Mouse (Mus musculus): ENCODE data around the gene Ccdc92b. TPM values are rescaled to one million over a fixed set of nuclear protein-coding genes. Genes with fewer than 3 reads are reported as not detected.

Ccdc92b gene
- total and polyA plus RNA-seq, 3 experiments, result 0.05 TPM; not detected in 2

DNA sequence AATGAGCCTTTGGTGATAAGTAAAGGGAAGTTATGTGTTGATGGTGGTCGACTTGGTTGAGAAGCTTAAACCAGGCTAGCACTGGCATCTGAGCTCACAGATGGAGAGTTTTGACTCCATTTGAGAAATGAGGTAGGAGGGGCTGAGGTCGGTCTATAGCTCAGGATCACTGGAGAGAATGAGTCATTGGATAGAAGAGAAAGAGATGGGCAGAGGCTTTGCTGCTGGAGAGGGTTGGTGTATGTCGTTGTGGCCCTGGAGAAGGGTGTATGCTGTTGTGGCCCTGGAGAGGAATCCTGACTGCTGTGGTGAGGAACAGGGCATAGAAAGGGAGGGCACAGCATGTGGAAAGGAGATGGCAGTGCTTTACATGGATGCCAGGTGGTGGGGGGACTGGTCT is 36.5 kb downstream of the Ccdc92b start:
- DNase-seq (ENCODE audit: low spot score) (no peak), ATAC-seq (ENCODE audit: extremely low read depth, insufficient number of reproducible peaks, low FRiP score, poor library complexity, severe bottlenecking) (no peak)
- Histone ChIP-seq H3K27me3 (ENCODE audit: insufficient read depth, low read length) (no peaks in the 10 kb centered on the region), H3K4me1 (ENCODE audit: insufficient read depth, low read depth, low read length) (peaks cover 42% of the 10 kb centered on the region), H3K9me3 (replicated peaks) (peaks cover 9% of the 10 kb centered on the region), H3K36me3 (replicated peaks) (peaks cover 100% of the 10 kb centered on the region), H3K4me3 (ENCODE audit: low read depth, low read length) (no peak overlapping the region)
- TF ChIP-seq CTCF (IDR thresholded peaks at IDR 0.05; ENCODE audit: low read depth, low read length), result no peak
- no peak for TF ChIP-seq GATA1 (IDR thresholded peaks at IDR 0.05; ENCODE audit: borderline replicate concordance, low read length)
- TF ChIP-seq POLR2AphosphoS5 (IDR thresholded peaks at IDR 0.05; ENCODE audit: insufficient replicate concordance, low read depth, low read length), result no peak
- TF ChIP-seq TAL1 (conservative IDR thresholded peaks at IDR 0.05; ENCODE audit: low read depth, low read length), result no peak
- no peak for TF ChIP-seq GATA2 (IDR thresholded peaks at IDR 0.05; ENCODE audit: borderline replicate concordance, low read depth, low read length)

DNA sequence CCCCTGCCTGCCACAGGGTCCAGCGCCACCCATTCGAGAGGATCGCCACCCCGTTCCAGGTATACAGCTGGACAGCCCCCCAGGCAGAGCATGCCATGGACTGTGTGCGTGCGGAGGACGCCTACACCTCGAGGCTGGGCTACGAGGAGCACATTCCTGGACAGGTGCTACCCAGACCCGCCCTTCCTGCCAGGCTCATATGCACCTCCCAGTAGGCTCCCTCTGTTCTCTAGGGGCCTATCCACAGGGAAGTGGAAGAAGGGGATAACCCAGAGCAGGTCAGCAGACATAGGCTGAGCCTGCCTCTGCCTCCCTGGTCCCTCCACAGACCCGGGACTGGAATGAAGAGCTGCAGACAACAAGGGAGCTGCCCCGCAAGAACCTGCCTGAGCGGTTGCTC is 40.9 kb downstream of the Ccdc92b start:
- Histone ChIP-seq H3K4me1 (ENCODE audit: insufficient read depth, low read depth, low read length) (peaks cover 18% of the 10 kb centered on the region), H3K4me3 (ENCODE audit: low read depth, low read length) (no peak overlapping the region), H3K36me3 (replicated peaks) (peaks cover 100% of the 10 kb centered on the region), H3K27me3 (ENCODE audit: insufficient read depth, low read length) (no peaks in the 10 kb centered on the region), H3K9me3 (replicated peaks) (peaks cover 9% of the 10 kb centered on the region)
- TF ChIP-seq GATA2 (IDR thresholded peaks at IDR 0.05; ENCODE audit: borderline replicate concordance, low read depth, low read length) (no peak), GATA1 (IDR thresholded peaks at IDR 0.05; ENCODE audit: borderline replicate concordance, low read length) (no peak), TAL1 (conservative IDR thresholded peaks at IDR 0.05; ENCODE audit: low read depth, low read length) (no peak), POLR2AphosphoS5 (IDR thresholded peaks at IDR 0.05; ENCODE audit: insufficient replicate concordance, low read depth, low read length) (no peak), CTCF (IDR thresholded peaks at IDR 0.05; ENCODE audit: low read depth, low read length) (no peak)
- ATAC-seq (ENCODE audit: extremely low read depth, insufficient number of reproducible peaks, low FRiP score, poor library complexity, severe bottlenecking), result no peak
- DNase-seq (ENCODE audit: low spot score), result no peak

DNA sequence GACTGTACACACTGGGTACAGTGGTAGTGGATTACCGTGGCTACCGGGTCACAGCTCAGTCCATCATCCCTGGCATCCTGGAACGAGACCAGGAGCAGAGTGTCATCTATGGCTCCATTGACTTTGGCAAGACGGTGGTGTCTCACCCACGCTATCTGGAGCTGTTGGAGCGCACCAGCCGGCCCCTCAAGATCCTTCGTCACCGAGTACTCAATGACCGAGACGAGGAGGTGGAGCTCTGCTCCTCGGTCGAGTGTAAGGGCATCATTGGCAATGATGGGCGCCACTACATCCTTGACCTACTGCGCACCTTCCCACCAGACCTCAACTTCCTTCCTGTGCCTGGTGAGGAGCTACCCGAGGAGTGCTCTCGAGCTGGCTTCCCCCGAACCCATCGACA is 42.2 kb downstream of the Ccdc92b start:
- Histone ChIP-seq H3K9me3 (replicated peaks) (peaks cover 9% of the 10 kb centered on the region), H3K27me3 (ENCODE audit: insufficient read depth, low read length) (no peaks in the 10 kb centered on the region), H3K36me3 (replicated peaks) (peaks cover 100% of the 10 kb centered on the region), H3K4me3 (ENCODE audit: low read depth, low read length) (no peak overlapping the region), H3K4me1 (ENCODE audit: insufficient read depth, low read depth, low read length) (peaks cover 13% of the 10 kb centered on the region)
- ATAC-seq (ENCODE audit: extremely low read depth, insufficient number of reproducible peaks, low FRiP score, poor library complexity, severe bottlenecking), result no peak
- TF ChIP-seq CTCF (IDR thresholded peaks at IDR 0.05; ENCODE audit: low read depth, low read length) (no peak), GATA2 (IDR thresholded peaks at IDR 0.05; ENCODE audit: borderline replicate concordance, low read depth, low read length) (no peak), GATA1 (IDR thresholded peaks at IDR 0.05; ENCODE audit: borderline replicate concordance, low read length) (no peak)
- DNase-seq (ENCODE audit: low spot score), result no peak

DNA sequence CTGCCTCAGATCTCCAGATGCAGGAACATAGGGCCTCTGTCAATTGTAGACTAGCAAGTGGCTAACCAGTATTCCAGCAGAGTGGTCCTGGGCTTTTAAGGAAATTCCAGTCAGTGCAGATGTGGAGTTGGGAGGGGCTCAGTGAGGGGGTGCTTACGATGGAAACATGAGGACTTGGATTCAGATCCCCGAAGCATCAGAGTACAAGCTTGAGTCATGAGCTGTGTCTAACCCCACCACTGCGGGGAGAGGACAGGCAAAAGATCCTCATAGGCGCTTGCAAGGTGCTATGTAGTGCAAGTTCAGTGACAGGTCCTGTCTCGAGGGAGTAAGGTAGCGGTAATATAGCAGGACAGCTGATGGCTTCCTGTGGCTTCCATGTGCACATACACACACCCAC is 42.8 kb downstream of the Ccdc92b start:
- Histone ChIP-seq H3K4me1 (ENCODE audit: insufficient read depth, low read depth, low read length) (peaks cover 13% of the 10 kb centered on the region), H3K9me3 (replicated peaks) (peaks cover 6% of the 10 kb centered on the region), H3K4me3 (ENCODE audit: low read depth, low read length) (no peak overlapping the region), H3K27me3 (ENCODE audit: insufficient read depth, low read length) (no peaks in the 10 kb centered on the region), H3K36me3 (replicated peaks) (peaks cover 100% of the 10 kb centered on the region)
- no peak for TF ChIP-seq GATA1 (IDR thresholded peaks at IDR 0.05; ENCODE audit: borderline replicate concordance, low read length)
- no peak for TF ChIP-seq POLR2AphosphoS5 (IDR thresholded peaks at IDR 0.05; ENCODE audit: insufficient replicate concordance, low read depth, low read length)
- no peak for TF ChIP-seq CTCF (IDR thresholded peaks at IDR 0.05; ENCODE audit: low read depth, low read length)
- TF ChIP-seq TAL1 (conservative IDR thresholded peaks at IDR 0.05; ENCODE audit: low read depth, low read length), result no peak
- TF ChIP-seq GATA2 (IDR thresholded peaks at IDR 0.05; ENCODE audit: borderline replicate concordance, low read depth, low read length), result no peak
- ATAC-seq (ENCODE audit: extremely low read depth, insufficient number of reproducible peaks, low FRiP score, poor library complexity, severe bottlenecking) (no peak), DNase-seq (ENCODE audit: low spot score) (no peak)

DNA sequence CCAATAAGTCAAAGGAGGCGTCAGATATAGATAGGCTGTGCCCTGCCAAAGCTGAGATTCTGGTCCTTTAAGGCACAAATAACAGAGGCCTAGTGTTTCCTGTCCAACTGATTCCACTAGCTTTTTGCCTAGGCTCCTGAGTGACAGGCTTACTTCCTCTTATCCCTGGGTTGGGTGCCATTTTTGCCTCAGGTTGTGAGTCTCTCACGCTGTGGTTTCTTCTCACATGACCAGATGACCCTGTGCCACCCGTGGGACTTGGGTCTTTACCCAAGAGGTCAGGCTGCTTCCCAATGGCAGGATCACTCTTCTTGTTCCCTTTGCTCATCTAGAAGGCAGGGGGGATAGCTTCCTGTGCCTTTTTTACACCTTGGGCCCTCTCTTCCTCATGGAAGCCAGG is 44.9 kb downstream of the Ccdc92b start:
- TF ChIP-seq GATA2 (IDR thresholded peaks at IDR 0.05; ENCODE audit: borderline replicate concordance, low read depth, low read length), result no peak
- no peak for TF ChIP-seq POLR2AphosphoS5 (IDR thresholded peaks at IDR 0.05; ENCODE audit: insufficient replicate concordance, low read depth, low read length)
- TF ChIP-seq GATA1 (IDR thresholded peaks at IDR 0.05; ENCODE audit: borderline replicate concordance, low read length), result no peak
- TF ChIP-seq CTCF (IDR thresholded peaks at IDR 0.05; ENCODE audit: low read depth, low read length), result no peak
- TF ChIP-seq TAL1 (conservative IDR thresholded peaks at IDR 0.05; ENCODE audit: low read depth, low read length), result no peak
- H3K27me3 ChIP-seq (ENCODE audit: insufficient read depth, low read length), result no peaks in the 10 kb centered on the region
- no peaks in the 10 kb centered on the region for H3K9me3 ChIP-seq (replicated peaks)
- H3K4me3 ChIP-seq (ENCODE audit: low read depth, low read length), result no peak overlapping the region
- H3K36me3 ChIP-seq (replicated peaks), result peaks cover 100% of the 10 kb centered on the region
- no peak for DNase-seq (ENCODE audit: low spot score)
- H3K4me1 ChIP-seq (ENCODE audit: insufficient read depth, low read depth, low read length), result peaks cover 13% of the 10 kb centered on the region
- ATAC-seq (ENCODE audit: extremely low read depth, insufficient number of reproducible peaks, low FRiP score, poor library complexity, severe bottlenecking), result no peak

DNA sequence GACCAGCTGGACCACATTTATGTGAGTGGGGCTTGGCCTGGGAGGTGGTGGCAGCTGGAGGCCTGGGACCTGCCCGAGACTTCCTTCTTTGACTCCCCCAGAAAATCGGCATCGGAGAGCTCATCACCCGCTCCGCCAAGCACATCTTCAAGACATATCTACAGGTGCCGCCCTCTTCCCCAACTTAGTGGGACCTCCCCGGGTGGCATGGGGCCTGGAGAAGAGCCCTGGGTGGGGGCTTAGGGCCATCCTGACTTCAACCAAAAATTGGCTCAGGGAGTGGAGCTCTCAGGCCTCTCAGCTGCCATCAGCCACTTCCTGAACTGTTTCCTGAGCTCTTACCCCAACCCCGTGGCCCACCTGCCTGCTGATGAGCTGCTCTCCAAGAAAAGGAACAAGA is 45.5 kb downstream of the Ccdc92b start:
- H3K4me3 ChIP-seq (ENCODE audit: low read depth, low read length), result no peak overlapping the region
- DNase-seq (ENCODE audit: low spot score) (no peak), ATAC-seq (ENCODE audit: extremely low read depth, insufficient number of reproducible peaks, low FRiP score, poor library complexity, severe bottlenecking) (no peak)
- H3K4me1 ChIP-seq (ENCODE audit: insufficient read depth, low read depth, low read length), result peaks cover 13% of the 10 kb centered on the region
- no peaks in the 10 kb centered on the region for H3K9me3 ChIP-seq (replicated peaks)
- TF ChIP-seq CTCF (IDR thresholded peaks at IDR 0.05; ENCODE audit: low read depth, low read length) (no peak), TAL1 (conservative IDR thresholded peaks at IDR 0.05; ENCODE audit: low read depth, low read length) (no peak), GATA2 (IDR thresholded peaks at IDR 0.05; ENCODE audit: borderline replicate concordance, low read depth, low read length) (no peak), GATA1 (IDR thresholded peaks at IDR 0.05; ENCODE audit: borderline replicate concordance, low read length) (no peak), POLR2AphosphoS5 (IDR thresholded peaks at IDR 0.05; ENCODE audit: insufficient replicate concordance, low read depth, low read length) (no peak)
- peaks cover 100% of the 10 kb centered on the region for H3K36me3 ChIP-seq (replicated peaks)
- H3K27me3 ChIP-seq (ENCODE audit: insufficient read depth, low read length), result no peaks in the 10 kb centered on the region

All from G1E (cell line).